Mouse (Mus musculus) cerebellum, adult 11-12 months (tissue): ENCODE results near the gene BC017158.

Source experiments
- DNase-seq: peaks from one replicate; pipeline ENCODE4 v3.0.0; 2022

The BC017158 gene

DNA sequence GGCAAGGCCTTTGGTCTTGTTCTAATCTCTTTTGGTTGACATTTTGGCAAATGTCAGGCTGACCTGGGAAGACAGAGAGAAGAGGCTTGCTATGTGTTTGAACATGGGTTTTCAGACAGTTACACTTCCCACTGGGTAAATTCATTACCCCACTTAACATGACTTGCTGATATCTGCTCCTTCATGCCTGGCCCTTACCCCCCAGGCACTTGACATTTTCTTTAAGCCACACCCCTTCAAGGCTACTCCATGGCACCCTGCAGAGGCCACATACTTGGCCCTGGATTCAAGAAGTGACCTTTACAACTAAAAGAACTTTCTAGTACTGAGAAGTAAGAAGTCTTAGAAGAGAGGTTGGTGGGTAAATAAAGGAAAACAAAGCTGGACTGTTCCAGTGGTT is 9.9 kb upstream of the BC017158 start:
- DNase-seq, result no peak

DNA sequence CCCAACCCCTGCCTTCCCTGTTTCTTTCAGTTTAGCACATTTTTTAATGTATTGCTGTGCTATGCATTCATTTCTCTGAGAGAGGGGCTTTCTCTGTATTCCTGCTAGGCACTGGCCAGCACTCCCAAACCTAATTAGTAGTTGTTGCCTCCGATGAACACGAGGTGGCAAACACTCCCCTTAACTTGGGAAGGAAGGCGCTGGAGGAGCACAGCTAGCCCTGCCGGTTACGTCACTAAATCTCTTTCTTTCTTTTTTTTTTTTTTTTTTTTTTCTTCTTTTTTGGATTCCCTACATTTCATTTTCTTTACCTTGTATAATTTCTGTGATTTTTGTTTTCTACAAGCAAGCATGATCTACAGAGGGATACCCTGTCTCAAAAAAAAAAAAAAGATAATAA is 6.9 kb upstream of the BC017158 start:
- no peak for DNase-seq

DNA sequence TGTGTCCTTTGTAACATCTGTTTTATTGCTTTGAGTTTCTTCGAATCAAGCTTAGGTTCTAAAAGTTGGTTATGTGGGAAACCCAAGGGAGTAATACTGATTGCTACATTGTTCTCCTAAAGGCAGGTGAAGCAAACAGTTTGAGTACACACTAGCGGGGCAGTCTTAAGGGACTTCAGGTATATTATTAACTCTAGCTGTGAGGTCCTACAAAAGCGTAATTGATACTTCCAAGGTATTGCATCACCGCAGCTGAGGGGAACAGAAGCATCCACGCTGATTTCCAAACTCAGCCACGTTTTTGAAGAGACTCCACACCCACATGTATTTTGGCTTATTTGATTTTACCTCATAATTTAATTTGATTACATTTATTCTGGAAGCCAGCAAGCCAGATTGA is 6.2 kb upstream of the BC017158 start:
- DNase-seq, result no peak

- no peak for DNase-seq
These were observed 4.2 kb upstream of the BC017158 start for GRCm38 (mm10) chr7:128302151-128302550.

DNA sequence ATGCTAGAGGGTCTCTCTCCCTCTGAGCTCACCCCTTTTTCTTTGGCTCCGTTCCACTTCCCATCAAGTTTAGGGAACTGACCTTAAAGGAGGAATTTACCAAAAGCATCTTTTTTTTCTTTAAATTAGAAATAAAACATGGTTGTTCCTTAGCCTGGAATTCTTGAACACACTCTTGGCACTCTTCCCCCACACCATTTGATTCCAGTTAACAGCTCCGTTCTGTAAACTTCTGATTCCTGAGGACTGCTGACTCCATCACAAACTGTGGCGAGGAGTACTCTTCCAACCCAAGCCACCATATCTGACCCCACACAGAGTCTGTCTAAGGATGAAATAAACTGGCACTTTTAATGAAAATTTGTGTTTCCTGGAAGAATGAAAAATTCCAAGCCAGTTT is 3.0 kb upstream of the BC017158 start:
- no peak for DNase-seq

- DNase-seq, result no peak
These were observed 742 bp upstream of the BC017158 start for GRCm38 (mm10) chr7:128298481-128299342.

DNA sequence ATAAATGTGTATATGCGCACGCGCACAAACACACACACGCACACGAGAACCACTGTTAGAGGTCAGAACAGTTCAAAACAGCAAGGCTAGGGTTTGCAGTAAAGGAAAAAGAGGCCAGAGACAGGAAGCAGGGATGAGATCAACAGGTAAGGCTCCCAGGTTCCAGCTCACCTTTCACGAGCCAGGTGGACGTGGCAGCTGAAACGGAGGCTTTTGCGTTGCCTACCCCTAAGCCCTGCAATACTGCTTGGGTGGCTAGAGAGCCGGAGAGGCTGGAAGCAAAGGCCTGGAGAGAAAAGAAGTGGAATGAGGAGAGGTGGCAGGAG is 716 bp downstream of the BC017158 start:
- DNase-seq, result no peak

DNA sequence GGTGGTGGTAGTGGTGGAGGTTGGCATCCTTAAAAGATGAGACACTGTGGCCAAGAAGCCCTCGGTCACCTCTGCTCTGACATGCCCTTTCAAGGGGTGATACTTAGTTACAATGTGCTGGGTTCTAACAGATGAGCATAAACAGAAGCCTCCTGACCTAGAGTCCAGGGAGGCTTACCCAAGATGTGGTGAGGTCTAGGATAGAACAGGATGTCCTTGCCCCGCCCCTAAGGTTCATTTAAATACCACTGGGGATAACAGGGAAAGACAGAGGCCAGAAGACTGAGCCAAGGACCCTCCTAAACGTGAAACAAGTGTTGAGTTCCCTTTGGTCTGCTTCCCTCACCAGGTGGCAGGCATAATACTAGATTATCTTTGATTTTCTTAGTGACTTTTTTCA is 1.5 kb downstream of the BC017158 start:
- DNase-seq, result no peak

- no peak for DNase-seq
These were observed 3.2 kb downstream of the BC017158 start for GRCm38 (mm10) chr7:128294785-128295184.

DNA sequence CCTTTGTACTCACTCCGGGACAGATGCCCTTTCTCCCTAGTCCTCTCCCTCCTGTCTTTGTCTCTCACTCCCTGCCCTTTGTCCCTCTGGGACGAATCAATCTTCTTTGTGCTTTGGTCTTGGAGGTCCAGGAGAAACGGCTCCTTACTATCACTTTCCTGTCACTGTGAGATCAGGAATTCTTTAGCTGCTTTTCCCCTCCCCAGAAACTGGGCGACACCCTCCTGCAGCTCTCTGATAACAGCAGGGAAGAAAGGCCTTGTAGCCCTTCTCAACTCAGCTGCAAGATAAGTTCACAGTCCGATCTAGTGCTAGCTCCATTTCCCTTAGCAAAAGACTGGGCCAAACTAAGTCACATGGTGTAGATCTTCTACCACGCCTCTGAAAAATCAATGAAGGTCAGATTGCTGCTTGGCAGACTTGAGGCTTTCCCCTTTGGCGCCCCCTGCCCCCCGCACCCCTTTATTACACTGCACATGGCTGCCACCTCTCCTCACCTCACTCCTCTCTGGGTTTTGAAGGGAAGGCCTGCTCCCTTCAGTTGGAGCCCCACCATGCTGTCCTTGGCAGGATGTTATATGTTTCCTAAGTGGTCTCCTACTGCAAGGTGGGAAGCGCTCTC is 8.9 kb downstream of the BC017158 start:
- no peak for DNase-seq

DNA sequence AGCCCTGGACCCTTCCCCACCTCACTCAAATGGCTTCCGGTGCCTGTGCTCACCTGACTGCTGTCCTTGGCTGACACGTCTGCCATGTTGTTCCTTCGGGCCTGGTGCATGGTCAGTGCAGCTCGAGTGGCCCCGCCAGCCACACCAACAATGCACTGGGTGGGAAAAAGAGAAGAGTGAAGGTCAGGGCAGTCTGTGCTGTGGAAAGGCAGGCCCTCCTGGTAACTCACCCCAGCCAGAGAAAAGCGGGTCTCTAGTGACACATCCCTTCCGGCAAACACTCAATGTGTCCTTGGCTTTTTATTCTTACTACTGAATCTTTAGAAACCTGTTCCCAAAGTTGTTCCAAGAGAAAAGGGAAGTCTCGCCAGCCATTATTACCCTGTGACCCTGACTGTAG is 12.9 kb downstream of the BC017158 start:
- DNase-seq, result no peak

DNA sequence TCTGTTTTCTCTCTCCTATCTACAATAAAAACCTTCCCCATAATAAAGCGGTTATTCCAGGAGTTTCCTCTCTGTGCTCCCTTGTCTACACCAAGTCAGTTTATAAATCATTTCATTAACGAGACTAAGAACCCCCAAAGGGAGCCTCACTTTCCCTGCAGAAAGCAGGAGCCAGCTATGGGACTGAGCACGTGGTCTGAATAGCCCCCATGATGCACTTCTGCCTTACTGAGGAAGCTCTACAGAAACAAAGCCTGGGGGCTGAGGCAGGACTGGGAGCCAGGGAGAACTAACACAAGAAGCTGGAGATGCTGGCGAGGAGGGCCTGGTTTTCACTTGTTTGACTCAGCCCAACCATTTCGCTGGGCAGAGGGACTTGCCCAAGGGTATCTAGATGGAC is 13.9 kb downstream of the BC017158 start:
- no peak for DNase-seq

DNA sequence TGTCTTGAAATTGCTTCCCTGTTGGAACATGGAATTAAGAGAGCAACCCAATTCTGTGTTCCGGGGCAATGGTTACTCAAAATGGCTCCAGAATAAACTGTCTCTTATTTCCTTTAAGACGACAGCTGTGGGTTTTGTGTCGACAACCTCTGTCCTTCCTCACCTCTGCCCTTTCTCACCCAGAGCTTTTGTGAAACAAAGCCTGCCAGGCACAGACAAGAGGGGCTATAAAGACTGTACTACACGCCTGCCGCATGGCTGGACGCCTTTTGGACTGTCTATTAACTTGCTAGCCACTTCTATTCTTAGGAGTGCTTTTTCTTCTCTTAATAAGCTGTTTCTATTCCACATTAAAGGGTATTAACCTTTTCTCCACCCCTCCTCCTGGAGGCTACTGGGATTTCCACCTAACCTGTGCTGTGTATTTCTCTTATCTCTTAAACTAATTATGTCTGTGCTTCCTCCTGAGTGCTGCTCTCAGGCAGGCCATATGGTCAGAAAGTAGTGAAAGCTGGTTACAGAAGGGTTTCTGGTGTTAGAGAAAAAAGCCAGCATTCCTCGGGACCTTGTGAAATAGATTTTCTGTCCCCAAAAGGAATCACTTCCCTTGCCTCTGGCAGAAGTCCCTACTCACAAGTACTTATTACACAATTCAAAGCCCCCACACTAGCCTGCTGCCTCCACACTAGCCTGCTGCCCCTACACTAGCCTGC is 15.3 kb downstream of the BC017158 start:
- DNase-seq, result no peak

GRCm38 (mm10) chr7:128281765-128282164 is 16.2 kb downstream of the BC017158 start:
- DNase-seq, result no peak

DNA sequence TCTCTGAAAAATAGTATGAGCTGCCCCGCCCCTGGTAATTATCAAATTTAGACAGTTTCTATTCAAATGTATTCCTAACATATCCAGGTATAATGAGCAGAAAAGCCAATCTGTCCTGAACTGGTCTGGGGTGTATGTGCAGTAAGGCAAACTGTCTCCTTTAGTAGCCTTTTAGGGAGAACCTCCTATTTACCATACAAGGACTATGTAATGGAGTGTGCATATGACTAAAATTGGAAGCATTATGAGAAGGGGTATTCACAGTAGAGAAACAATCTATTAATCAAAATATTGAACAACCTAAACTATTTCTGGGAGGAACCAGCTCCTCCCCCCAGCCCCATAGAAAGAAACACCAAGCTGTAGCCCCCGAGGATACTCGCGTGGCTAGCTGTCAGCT is 18.2 kb downstream of the BC017158 start:
- DNase-seq, result no peak

DNA sequence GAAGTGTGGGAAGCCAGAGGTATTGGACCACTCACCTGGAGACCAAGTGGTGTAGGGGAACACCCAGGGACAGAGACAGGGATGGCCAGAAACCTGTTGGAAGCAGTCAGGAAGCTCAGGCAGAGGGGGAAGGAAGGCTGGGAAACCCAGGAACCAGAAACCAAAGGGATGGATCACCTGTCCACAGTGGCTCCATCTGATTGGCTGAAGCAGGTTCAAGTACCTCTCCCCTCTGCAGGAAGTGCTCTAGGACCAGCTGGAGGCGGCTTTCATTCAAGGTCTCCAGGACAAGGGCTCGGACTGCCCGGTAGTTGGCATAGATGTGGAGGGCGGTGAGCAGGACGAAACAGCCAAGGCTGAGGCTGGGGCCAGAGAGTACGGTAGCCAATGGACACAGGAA is 21.9 kb downstream of the BC017158 start:
- no peak for DNase-seq

GRCm38 (mm10) chr7:128271496-128271895 is 26.5 kb downstream of the BC017158 start:
- peak; percentile 57 for DNase-seq

DNA sequence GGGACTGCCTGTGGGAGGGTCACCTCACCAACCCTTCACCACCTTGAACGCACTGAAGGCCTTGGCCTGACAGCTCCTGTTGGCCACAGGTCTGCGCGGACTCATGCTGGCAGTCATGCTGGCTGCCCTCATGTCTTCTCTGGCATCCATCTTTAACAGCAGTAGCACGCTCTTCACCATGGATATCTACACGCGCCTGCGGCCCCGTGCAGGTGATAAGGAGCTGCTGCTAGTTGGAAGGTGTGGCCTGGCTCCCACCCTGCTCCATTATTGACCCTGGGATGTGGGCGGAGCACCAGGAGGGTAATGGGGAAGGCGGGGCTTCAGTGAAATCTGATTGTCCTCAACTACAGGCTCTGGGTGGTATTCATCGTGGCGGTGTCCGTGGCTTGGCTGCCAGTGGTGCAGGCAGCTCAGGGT is 27.5 kb downstream of the BC017158 start:
- peak; percentile 78 for DNase-seq

- no peak for DNase-seq
These were observed 30.2 kb downstream of the BC017158 start for GRCm38 (mm10) chr7:128267813-128268212.

GRCm38 (mm10) chr7:128267391-128267790 is 30.6 kb downstream of the BC017158 start:
- DNase-seq, result no peak

DNA sequence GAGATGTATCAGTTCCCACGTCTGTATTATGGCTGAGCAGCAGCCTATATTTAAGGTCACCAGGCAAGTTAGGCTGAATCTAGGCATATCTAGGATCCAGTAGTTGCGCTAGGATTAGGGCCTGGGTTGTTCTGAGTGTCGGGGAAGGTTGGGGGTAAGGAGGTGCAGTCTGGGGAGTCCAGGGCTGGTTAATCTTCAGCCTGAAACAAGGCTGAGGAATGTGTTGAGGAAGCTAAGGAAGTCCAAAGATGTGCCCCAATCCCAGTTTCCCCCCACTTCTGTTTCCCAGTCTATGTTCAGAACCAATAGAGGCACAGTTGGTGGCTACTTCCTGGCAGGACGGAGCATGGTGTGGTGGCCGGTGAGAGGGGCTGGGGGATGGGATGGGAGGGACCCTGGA is 31.9 kb downstream of the BC017158 start:
- DNase-seq, result no peak

GRCm38 (mm10) chr7:128265411-128265810 is 32.6 kb downstream of the BC017158 start, which contains the start of gene Slc5a2:
TSS of gene Slc5a2 (plus strand) at chr7:128265657.
- DNase-seq, result no peak

GRCm38 (mm10) chr7:128256783-128257334 is 41.1 kb downstream of the BC017158 start:
- DNase-seq, result no peak

GRCm38 (mm10) chr7:128255757-128256156 is 42.2 kb downstream of the BC017158 start:
- DNase-seq, result no peak
